Mouse (Mus musculus): Measurements from ENCODE around the gene Foxc2.

Gene Foxc2

DNA sequence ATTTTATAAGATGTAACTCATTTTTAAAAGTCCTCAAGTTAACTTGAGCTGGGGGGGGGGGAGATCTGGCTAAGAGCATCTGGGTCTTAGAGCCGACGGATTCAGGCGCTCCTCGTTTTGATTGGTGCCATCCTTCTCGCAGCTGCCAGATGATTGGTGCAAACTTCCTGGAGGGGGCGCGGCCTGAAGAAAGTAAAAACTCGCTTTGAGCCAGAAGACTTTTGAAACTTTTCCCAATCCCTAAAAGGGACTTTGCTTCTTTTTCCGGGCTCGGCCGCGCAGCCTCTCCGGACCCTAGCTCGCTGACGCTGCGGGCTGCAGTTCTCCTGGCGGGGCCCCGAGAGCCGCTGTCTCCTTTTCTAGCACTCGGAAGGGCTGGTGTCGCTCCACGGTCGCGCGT is at the start of gene Foxc2:
Foxc2 (plus strand) TSS at position 224 of the 400 bp plus-strand sequence.
- TF ChIP-seq GATA4 (IDR thresholded peaks at IDR 0.05; ENCODE audit: insufficient replicate concordance, low read length) = no peak

GRCm38 (mm10) chr8:121071454-121071853 is 44.5 kb upstream of the Foxc2 start:
- no peak for TF ChIP-seq GATA4 (IDR thresholded peaks at IDR 0.05; ENCODE audit: insufficient replicate concordance, low read length)

GRCm38 (mm10) chr8:121072406-121073130 is 43.4 kb upstream of the Foxc2 start:
- no peak for TF ChIP-seq GATA4 (IDR thresholded peaks at IDR 0.05; ENCODE audit: insufficient replicate concordance, low read length)

GRCm38 (mm10) chr8:121073174-121074107 is 42.5 kb upstream of the Foxc2 start:
- TF ChIP-seq GATA4 (IDR thresholded peaks at IDR 0.05; ENCODE audit: insufficient replicate concordance, low read length) = no peak

DNA sequence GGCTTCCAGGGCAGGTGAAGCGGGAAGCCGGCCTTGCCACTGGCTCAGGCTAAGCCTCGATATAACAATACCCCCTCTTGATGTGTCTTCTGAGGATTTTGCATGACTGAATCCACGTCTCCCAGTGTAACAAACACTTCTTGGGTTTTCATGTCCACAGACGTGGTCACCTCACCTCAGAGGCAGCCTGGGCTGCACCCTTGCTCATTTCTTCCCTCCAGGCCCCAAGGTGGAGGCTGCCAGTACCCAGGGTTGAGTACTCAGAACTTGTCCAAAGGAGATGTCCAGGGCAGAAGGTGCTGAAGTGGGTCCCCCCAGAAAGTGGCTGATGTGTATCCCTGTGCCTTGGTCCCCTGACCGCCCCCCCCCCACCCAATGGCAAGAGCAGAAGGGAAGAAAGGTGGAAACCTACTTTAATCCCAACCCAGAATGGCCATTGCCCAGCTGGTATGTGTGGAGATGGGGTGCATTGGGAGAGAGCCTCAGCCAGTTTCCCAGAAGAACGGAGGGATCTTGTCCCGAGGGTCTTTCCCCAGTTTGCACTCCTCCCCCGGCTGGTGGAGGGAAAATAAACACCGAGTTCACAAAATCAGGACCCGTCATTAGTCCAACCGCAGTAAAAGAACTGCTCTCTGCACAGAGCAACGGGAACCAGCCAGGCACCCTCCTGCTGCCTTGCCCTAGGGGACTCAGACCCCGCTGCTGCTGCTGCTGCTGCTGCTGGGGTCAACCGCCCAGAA is 41.7 kb upstream of the Foxc2 start:
- TF ChIP-seq GATA4 (IDR thresholded peaks at IDR 0.05; ENCODE audit: insufficient replicate concordance, low read length) = no peak

DNA sequence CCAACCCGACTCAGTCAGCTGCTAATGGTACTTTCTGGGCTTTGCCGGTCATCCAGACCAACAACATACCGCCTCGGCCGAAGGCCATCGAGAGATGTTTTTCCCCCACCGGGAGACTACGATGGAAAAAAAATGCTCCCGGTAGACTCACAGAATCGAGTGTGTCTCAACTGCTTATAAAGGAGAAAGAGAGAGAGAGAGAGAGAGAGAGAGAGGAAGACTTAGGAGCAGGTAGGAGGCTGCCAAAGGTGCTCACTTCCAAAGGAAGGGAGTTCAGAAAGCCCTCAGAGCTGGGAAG is 41.2 kb upstream of the Foxc2 start:
- TF ChIP-seq GATA4 (IDR thresholded peaks at IDR 0.05; ENCODE audit: insufficient replicate concordance, low read length) = no peak

- no peak for TF ChIP-seq GATA4 (IDR thresholded peaks at IDR 0.05; ENCODE audit: insufficient replicate concordance, low read length)
These were observed 40.0 kb upstream of the Foxc2 start for GRCm38 (mm10) chr8:121075936-121076335.

DNA sequence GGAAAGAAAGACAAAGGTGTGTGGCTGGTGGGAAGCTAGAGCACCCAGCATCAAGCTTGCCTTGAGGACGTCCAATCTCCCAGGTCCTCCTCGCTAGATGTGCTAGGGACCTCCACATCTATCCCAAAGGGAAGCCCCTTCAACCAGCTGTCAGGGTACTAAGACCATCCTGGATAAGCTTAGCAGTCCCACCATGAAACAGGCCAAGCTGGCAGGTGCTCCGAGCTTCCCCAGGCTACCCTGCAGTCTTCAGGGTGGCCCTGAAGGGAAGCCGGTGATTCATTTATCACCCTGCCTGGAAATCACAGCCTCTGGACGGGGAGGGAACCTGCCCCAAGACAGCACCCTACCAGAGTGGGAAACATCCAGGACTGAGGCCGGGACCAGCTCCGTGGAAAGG is 39.4 kb upstream of the Foxc2 start:
- TF ChIP-seq GATA4 (IDR thresholded peaks at IDR 0.05; ENCODE audit: insufficient replicate concordance, low read length) = no peak

GRCm38 (mm10) chr8:121078721-121079120 is 37.2 kb upstream of the Foxc2 start:
- TF ChIP-seq GATA4 (IDR thresholded peaks at IDR 0.05; ENCODE audit: insufficient replicate concordance, low read length) = no peak

GRCm38 (mm10) chr8:121079201-121079600 is 36.8 kb upstream of the Foxc2 start:
- TF ChIP-seq GATA4 (IDR thresholded peaks at IDR 0.05; ENCODE audit: insufficient replicate concordance, low read length) = no peak

GRCm38 (mm10) chr8:121079944-121080343 is 36.0 kb upstream of the Foxc2 start:
- no peak for TF ChIP-seq GATA4 (IDR thresholded peaks at IDR 0.05; ENCODE audit: insufficient replicate concordance, low read length)

DNA sequence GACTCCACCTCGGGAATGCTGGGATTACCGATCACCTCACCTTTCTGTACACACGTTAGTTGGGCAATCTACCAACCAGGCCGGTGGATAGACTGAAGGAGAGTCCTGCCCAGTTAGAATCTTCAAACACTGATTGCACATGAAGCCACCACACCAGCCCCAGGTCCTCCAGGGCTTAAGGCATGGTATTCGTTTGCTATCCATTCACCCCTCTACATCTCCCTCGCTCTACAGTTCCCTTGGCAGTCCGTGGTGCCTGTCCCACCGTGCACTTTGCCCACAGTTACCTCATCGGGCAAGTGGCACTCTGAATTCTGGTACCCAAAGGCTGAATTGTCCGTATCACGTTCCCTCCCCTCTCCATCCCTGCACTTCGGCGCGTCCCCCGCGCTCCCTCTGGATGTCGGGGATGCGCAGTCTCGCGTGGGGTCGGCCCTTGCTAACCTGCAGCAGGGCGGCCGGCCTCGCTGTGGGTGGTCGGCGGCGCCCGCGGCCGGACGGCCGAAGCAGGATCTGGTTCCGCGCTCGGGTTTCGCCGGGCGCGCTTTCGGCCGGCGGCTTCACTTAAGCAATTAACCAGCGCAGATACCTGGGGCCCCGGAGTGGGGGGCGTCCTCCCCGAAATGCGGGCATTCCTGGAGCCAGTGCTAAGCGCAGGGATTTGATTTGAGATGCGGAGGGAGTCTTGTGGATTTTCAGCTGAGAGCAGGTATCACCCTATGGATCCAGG is 35.4 kb upstream of the Foxc2 start:
- no peak for TF ChIP-seq GATA4 (IDR thresholded peaks at IDR 0.05; ENCODE audit: insufficient replicate concordance, low read length)

DNA sequence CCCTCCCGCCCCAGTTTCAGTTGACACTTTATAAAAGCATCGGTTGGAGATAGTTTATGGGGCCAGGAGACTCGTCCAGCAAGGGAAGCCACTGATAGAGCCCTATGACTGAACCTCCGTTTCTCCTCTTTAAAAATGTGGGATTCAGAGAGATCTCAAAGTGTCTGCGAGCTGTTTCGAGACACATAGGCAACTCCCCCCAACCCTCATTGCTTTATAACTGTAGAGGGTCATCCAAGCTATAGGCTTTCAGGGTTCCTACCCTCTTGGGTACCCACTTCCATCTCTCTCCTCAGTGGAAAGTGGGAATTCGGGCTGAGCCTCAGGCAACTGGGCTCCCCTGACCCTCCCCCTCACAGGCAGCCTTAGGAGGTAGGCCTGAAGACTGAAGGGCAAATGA is 34.6 kb upstream of the Foxc2 start:
- no peak for TF ChIP-seq GATA4 (IDR thresholded peaks at IDR 0.05; ENCODE audit: insufficient replicate concordance, low read length)

DNA sequence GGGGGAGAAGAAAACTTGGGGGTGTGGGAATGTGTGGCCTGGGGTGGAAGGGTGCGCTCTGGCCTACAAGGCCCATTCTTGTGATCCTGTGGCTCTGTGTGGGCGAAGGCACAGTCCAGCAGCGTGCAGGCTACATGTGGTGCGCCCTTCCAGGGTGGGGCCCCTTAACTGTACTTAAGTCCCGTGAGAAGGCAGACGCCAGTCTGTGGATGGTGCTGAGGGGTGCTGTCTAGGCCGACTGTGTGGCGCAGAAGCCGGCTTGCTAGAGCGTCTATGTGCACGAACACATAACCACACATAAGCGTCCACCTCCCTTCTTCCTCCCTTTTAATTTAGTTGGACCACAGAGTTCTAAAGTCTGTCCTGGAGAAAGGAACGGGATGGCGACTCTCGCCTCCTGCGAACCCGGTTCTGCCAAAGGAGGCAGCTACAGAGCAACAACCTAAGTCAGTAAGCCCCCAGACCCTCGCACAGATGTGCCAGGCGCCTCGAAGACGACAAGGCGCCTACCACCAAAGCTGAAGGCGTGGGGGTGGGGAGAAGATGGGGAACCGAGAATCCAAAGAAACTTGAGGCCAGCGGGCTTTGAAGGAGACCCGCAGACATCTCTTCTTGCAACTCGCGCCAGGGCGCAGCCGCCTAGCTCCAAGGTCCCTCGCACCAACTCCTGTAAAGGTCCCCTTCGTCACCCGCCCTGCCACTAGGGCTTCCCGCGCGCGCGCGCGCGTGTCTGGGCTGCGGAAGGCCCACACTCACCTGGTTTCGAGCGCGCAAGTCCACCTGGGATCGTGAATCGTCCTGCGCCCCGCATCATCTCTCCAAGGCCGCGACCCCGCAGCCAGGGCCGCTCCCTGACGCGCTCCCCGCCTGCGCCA is 33.5 kb upstream of the Foxc2 start:
- no peak for TF ChIP-seq GATA4 (IDR thresholded peaks at IDR 0.05; ENCODE audit: insufficient replicate concordance, low read length)
